Mouse (Mus musculus): ENCODE measurements at regions not wholly inside any gene's neighbourhood (a gene's known extent, or its start where the extent isn't known, plus 50 kb on each side); places are given as distances from the start of the nearest gene placed in this dataset.

DNA sequence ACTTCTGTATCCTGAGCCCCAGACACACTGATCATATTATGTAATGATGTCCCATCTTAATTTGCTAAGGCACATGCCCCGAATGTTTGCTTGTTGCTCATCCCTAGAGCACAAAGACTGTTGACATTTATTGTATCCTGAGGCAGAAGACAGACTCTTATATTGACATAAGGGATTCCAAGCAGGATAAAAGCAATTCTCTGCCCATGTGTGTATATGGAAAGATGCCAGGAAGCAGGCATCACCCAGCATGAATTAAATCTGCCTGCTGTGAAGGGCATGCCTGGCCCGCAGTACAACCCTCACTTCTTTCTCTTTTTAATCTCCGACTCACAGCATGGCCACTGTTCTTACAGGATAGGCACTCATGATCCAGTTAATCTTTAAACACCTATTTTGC is 125.3 kb downstream of the Usp46 start:
- H3K27me3 ChIP-seq, result no peaks in the 10 kb centered on the region
- no peak overlapping the region for H3K4me3 ChIP-seq
- H3K36me3 ChIP-seq, result no peaks in the 10 kb centered on the region
- H3K4me2 ChIP-seq, result no peak overlapping the region
- H3K9ac ChIP-seq, result no peak overlapping the region
- no peak for ATAC-seq (ENCODE audit: borderline replicate concordance, extremely low read depth, low FRiP score, low TSS enrichment)
- H3K27ac ChIP-seq, result no peak overlapping the region
- H3K9me3 ChIP-seq, result no peaks in the 10 kb centered on the region
- 64% methylated on average over 3 of the region's 3 CpGs for WGBS
- no peaks in the 10 kb centered on the region for H3K4me1 ChIP-seq

- H3K9ac ChIP-seq, result no peak overlapping the region
- WGBS, result 85% methylated on average over 3 of the region's 3 CpGs
- no peaks in the 10 kb centered on the region for H3K36me3 ChIP-seq
- H3K27me3 ChIP-seq, result no peaks in the 10 kb centered on the region
- no peak overlapping the region for H3K27ac ChIP-seq
- H3K4me2 ChIP-seq, result no peak overlapping the region
- H3K9me3 ChIP-seq, result no peaks in the 10 kb centered on the region
- H3K4me1 ChIP-seq, result no peaks in the 10 kb centered on the region
- ATAC-seq (ENCODE audit: borderline replicate concordance, extremely low read depth, low FRiP score, low TSS enrichment), result no peak
- H3K4me3 ChIP-seq, result no peak overlapping the region
Observed at GRCm38 (mm10) chr5:73945671-73946070, 122.6 kb downstream of the Usp46 start.

- Histone ChIP-seq H3K9me3 (no peaks in the 10 kb centered on the region), H3K9ac (no peak overlapping the region), H3K27ac (no peak overlapping the region), H3K27me3 (no peaks in the 10 kb centered on the region), H3K36me3 (no peaks in the 10 kb centered on the region), H3K4me3 (no peak overlapping the region), H3K4me2 (no peak overlapping the region), H3K4me1 (no peaks in the 10 kb centered on the region)
- WGBS, result 82% methylated on average over 6 of the region's 6 CpGs
- ATAC-seq (ENCODE audit: borderline replicate concordance, extremely low read depth, low FRiP score, low TSS enrichment), result no peak
Observed at GRCm38 (mm10) chr5:73946164-73946563, 122.1 kb downstream of the Usp46 start.

- WGBS, result 76% methylated on average over 9 of the region's 9 CpGs
- no peak overlapping the region for H3K4me2 ChIP-seq
- H3K27me3 ChIP-seq, result no peaks in the 10 kb centered on the region
- no peaks in the 10 kb centered on the region for H3K9me3 ChIP-seq
- H3K4me1 ChIP-seq, result no peaks in the 10 kb centered on the region
- no peak overlapping the region for H3K9ac ChIP-seq
- no peak for ATAC-seq (ENCODE audit: borderline replicate concordance, extremely low read depth, low FRiP score, low TSS enrichment)
- H3K4me3 ChIP-seq, result no peak overlapping the region
- H3K36me3 ChIP-seq, result no peaks in the 10 kb centered on the region
- H3K27ac ChIP-seq, result no peak overlapping the region
Observed at GRCm38 (mm10) chr5:73948031-73948899, 120.0 kb downstream of the Usp46 start.

Measured in lung, embryonic 15.5 days (tissue).